In genomic region chr9:62003611-62004010, GRCm38 (mm10) we compare ENCODE assay signal across 17 mouse cellular contexts. TPM values are rescaled to one million over a fixed set of nuclear protein-coding genes. Genes with fewer than 3 reads are reported as not detected.
DNase-seq lines count a peak whose midpoint lies in the region; ATAC-seq and TF ChIP-seq lines count a peak whose summit lies in the region.
"Had no signal": no experiment of that assay in that cellular context is flagged by ENCODE, and none has a peak within 500 bp of the region (broad histone marks: within the 10 kb centered on the region; RNA-seq: fewer than 3 reads in every experiment).

No protein-coding gene starts in this region.

- WGBS in hindbrain, embryonic 11.5 days = 23% methylated on average over 2 of the region's 2 CpGs
- 28% methylated on average over 2 of the region's 2 CpGs for WGBS in hindbrain, embryonic 14.5 days
- WGBS in forebrain, postnatal 0 days = 32% methylated on average over 2 of the region's 2 CpGs

- H3K9me3 ChIP-seq in hindbrain, embryonic 11.5 days (ENCODE audit: control insufficient read depth, low read length) = no peaks in the 10 kb centered on the region
- no peaks in the 10 kb centered on the region for H3K9me3 ChIP-seq in hindbrain, embryonic 14.5 days (ENCODE audit: control insufficient read depth, low read length)
- no peaks in the 10 kb centered on the region for H3K9me3 ChIP-seq in forebrain, postnatal 0 days (ENCODE audit: low read length)
- H3K9me3 ChIP-seq: embryonic facial prominence, embryonic 15.5 days; intestine, embryonic 15.5 days; stomach, embryonic 15.5 days had no signal

- H3K27ac ChIP-seq in hindbrain, embryonic 11.5 days (ENCODE audit: low read depth, low read length) = no peak overlapping the region
- no peak overlapping the region for H3K27ac ChIP-seq in hindbrain, embryonic 14.5 days
- H3K27ac ChIP-seq in forebrain, postnatal 0 days (ENCODE audit: low read depth, low read length) = no peak overlapping the region
- H3K27ac ChIP-seq: embryonic facial prominence, embryonic 15.5 days; intestine, embryonic 15.5 days; layer of hippocampus, adult 2 months; stomach, embryonic 15.5 days had no signal

- peaks cover 2% of the 10 kb centered on the region; the same call in 1 of the 2 replicates for H3K4me1 ChIP-seq in hindbrain, embryonic 11.5 days (replicated peaks; ENCODE audit: control insufficient read depth, insufficient read depth, low read length)
- H3K4me1 ChIP-seq in hindbrain, embryonic 14.5 days (replicated peaks; ENCODE audit: control insufficient read depth, insufficient read depth, low read length) = 0 out of 2 replicates have a peak, but pooled peaks cover 6% of the 10 kb centered on the region
- H3K4me1 ChIP-seq in forebrain, postnatal 0 days (ENCODE audit: insufficient read depth) = no peaks in the 10 kb centered on the region

- no peak for TF ChIP-seq CTCF in forebrain, postnatal 0 days (IDR thresholded peaks at IDR 0.05; ENCODE audit: low read depth)

- H3K4me3 ChIP-seq in hindbrain, embryonic 11.5 days (ENCODE audit: low read depth, low read length) = no peak overlapping the region
- H3K4me3 ChIP-seq in hindbrain, embryonic 14.5 days (replicated peaks; ENCODE audit: low read length) = no peak overlapping the region
- H3K4me3 ChIP-seq in forebrain, postnatal 0 days (ENCODE audit: low read depth, low read length) = no peak overlapping the region
- H3K4me3 ChIP-seq: embryonic facial prominence, embryonic 15.5 days; intestine, embryonic 15.5 days; layer of hippocampus, adult 2 months; stomach, embryonic 15.5 days had no signal

- H3K4me2 ChIP-seq in hindbrain, embryonic 11.5 days (replicated peaks; ENCODE audit: low read depth, low read length) = no peak overlapping the region
- no peak overlapping the region for H3K4me2 ChIP-seq in hindbrain, embryonic 14.5 days (replicated peaks)
- no peak overlapping the region for H3K4me2 ChIP-seq in forebrain, postnatal 0 days (ENCODE audit: low read depth)
- H3K4me2 ChIP-seq: embryonic facial prominence, embryonic 15.5 days; heart, embryonic 11.5 days; intestine, embryonic 15.5 days; stomach, embryonic 15.5 days had no signal

- H3K9ac ChIP-seq in hindbrain, embryonic 11.5 days (ENCODE audit: low read depth, low read length) = no peak overlapping the region
- H3K9ac ChIP-seq in hindbrain, embryonic 14.5 days = no peak overlapping the region
- no peak overlapping the region for H3K9ac ChIP-seq in forebrain, postnatal 0 days
- H3K9ac ChIP-seq: embryonic facial prominence, embryonic 15.5 days; intestine, embryonic 15.5 days; stomach, embryonic 15.5 days had no signal

- no peak for ATAC-seq in hindbrain, embryonic 11.5 days (ENCODE audit: low FRiP score)
- ATAC-seq in hindbrain, embryonic 14.5 days (ENCODE audit: low FRiP score) = no peak
- peak; percentile 45 for ATAC-seq in forebrain, postnatal 0 days
- ATAC-seq: intestine, embryonic 15.5 days had no signal

- H3K27me3 ChIP-seq in hindbrain, embryonic 11.5 days (ENCODE audit: control insufficient read depth, insufficient read depth, low read length) = no peaks in the 10 kb centered on the region
- no peaks in the 10 kb centered on the region for H3K27me3 ChIP-seq in hindbrain, embryonic 14.5 days (ENCODE audit: control insufficient read depth, insufficient read depth, low read length)
- H3K27me3 ChIP-seq in forebrain, postnatal 0 days (ENCODE audit: insufficient read depth, low read length) = no peaks in the 10 kb centered on the region
- H3K27me3 ChIP-seq: embryonic facial prominence, embryonic 15.5 days; intestine, embryonic 15.5 days; stomach, embryonic 15.5 days had no signal

- H3K36me3 ChIP-seq in hindbrain, embryonic 11.5 days (ENCODE audit: control insufficient read depth, insufficient read depth, low read length) = no peaks in the 10 kb centered on the region
- H3K36me3 ChIP-seq in hindbrain, embryonic 14.5 days (replicated peaks; ENCODE audit: control insufficient read depth, insufficient read depth) = no peaks in the 10 kb centered on the region
- no peaks in the 10 kb centered on the region for H3K36me3 ChIP-seq in forebrain, postnatal 0 days (ENCODE audit: insufficient read depth)
- H3K36me3 ChIP-seq: embryonic facial prominence, embryonic 15.5 days; intestine, embryonic 15.5 days; stomach, embryonic 15.5 days had no signal

- DNase-seq in hindbrain, embryonic 11.5 days (ENCODE audit: low spot score) = peak; percentile 44
- DNase-seq in hindbrain, embryonic 14.5 days (ENCODE audit: low spot score) = no peak
- peak; percentile 38 to 46 for DNase-seq in right cerebral cortex, postnatal 10 days (ENCODE audit: low spot score in 2 of 2)
- no peak for DNase-seq in right cerebral cortex, postnatal 25 days
- DNase-seq in forebrain, postnatal 0 days = peak; percentile 31
- peak; percentile 41 for DNase-seq in retina, embryonic 14.5 days (ENCODE audit: low spot score)
- no peak for DNase-seq in thymus, postnatal 4 days
- DNase-seq in adrenal gland, postnatal 4 days (ENCODE audit: low spot score in 2 of 2) = no peak
- DNase-seq: adrenal gland, postnatal 14 days; gastrocnemius, postnatal 25 days; heart, postnatal 36 days; thymus, postnatal 14 days had no signal

RNA-seq across cellular contexts. Expression of gene Paqr5, which starts 23.0 kb away (rescaled TPM):
- 0.24 and 1.3 TPM in 2 replicates for polyA plus RNA-seq in hindbrain, embryonic 11.5 days (2014; fragmentation: Nextera tagmentation; extraction: Ambion mirVana)
- 0.33 and 0.36 TPM in 2 replicates for polyA plus RNA-seq in hindbrain, embryonic 14.5 days (2014; fragmentation: Nextera tagmentation; extraction: Ambion mirVana)
- total RNA-seq in forebrain, postnatal 0 days (2014; rRNA removed) = 0.31 and 0.43 TPM in 2 replicates
- 0.53 and 0.58 TPM in 2 replicates for polyA plus RNA-seq in forebrain, postnatal 0 days (2015; fragmentation: Nextera tagmentation; extraction: Ambion mirVana)
- 1 to 10 TPM; 1.9 to 9.9 TPM for total RNA-seq in adrenal gland, postnatal 4 days (2021)
- total RNA-seq: gastrocnemius, postnatal 25 days; heart, postnatal 36 days had no signal

RNA-seq across cellular contexts. Expression of gene Kif23, which starts 57.0 kb away (rescaled TPM):
- 97.2 and 100 TPM in 2 replicates for polyA plus RNA-seq in hindbrain, embryonic 11.5 days (2014; fragmentation: Nextera tagmentation; extraction: Ambion mirVana)
- 14.3 and 17.0 TPM in 2 replicates for polyA plus RNA-seq in hindbrain, embryonic 14.5 days (2014; fragmentation: Nextera tagmentation; extraction: Ambion mirVana)
- 6.7 and 8.1 TPM in 2 replicates for total RNA-seq in forebrain, postnatal 0 days (2014; rRNA removed)
- 8.2 and 8.3 TPM in 2 replicates for polyA plus RNA-seq in forebrain, postnatal 0 days (2015; fragmentation: Nextera tagmentation; extraction: Ambion mirVana)
- total RNA-seq in adrenal gland, postnatal 4 days (2021) = 10 to 100 TPM; 45.0 to 52.8 TPM

Comparison
In these comparisons a context has a peak if more than half of its experiments do, and no peak if none do; other contexts are left out.
1. DNase-seq: peak in hindbrain, embryonic 11.5 days (single experiment), right cerebral cortex, postnatal 10 days (2 of 2), forebrain, postnatal 0 days (single experiment) and retina, embryonic 14.5 days (single experiment); none in hindbrain, embryonic 14.5 days (single experiment), right cerebral cortex, postnatal 25 days (single experiment), thymus, postnatal 4 days (single experiment) and adrenal gland, postnatal 4 days (0 of 2).